Mouse (Mus musculus): ENCODE data around the gene Nxpe3.

Gene Nxpe3

DNA sequence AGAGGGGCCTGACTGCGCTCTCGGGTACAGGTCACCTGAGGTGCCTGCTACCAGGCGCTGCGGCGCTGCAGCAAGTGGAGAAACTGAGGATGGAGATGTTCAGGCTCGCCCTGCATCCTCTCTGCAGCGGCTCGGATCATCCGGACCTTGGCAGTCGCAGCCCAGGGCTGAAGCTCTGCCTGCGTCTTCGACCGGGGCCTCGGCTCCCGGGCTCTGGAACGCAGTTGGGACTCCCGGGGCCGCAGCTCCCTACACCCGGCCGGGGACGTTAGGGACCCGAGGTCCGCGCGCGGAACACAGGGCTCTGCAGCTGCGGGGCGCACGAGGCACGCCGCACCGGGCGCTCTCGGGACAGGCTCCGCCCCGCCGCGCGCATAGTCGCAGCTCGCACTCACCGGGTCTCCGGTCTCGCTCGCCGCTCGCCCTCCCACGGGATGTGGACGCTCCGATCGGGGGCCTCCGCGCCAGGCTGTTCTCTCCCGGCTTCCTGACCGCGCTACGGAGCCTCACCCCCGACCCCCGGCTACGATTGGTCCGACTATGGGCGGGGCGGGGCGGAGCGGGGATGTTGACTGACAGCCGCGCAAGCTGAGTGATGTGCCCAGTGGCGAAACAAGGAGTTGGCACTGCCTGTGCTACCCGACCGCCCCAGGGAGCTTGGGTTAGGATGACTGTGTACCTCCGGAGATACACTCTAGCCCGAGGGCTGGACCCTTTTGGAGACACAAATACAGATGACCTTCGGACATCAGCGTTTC lies at the start of gene Nxpe3:
TSS of gene Nxpe3 (minus strand) at position 393 of the 758 bp plus-strand sequence.
- in situ Hi-C loops (cut with MboI, MseI), result no loop called here

DNA sequence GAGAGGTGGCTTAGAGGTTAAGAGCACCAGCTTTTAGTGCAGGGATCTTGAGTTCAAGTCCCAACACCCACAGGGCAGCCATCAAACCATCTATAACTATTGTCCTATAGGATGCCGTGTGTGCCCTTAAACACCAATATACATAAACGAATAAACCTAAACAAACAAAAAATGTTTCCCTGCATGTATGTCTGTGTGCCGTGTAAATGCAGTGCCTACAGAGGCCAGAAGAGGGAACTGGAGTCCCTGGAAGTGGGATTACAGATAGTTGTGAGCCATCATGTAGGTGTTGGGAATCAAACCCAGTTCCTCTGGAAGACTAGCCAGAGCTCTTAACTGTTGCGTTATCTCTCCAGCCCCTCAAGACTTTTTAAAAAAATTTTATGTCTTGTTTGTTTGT lies 45.7 kb upstream of the Nxpe3 start:
- in situ Hi-C loops (cut with MboI, MseI), result loop anchor here (25.0 kb wide), 1 partner anchor 772 kb away; the partner anchor contains the start of gene Tfg

DNA sequence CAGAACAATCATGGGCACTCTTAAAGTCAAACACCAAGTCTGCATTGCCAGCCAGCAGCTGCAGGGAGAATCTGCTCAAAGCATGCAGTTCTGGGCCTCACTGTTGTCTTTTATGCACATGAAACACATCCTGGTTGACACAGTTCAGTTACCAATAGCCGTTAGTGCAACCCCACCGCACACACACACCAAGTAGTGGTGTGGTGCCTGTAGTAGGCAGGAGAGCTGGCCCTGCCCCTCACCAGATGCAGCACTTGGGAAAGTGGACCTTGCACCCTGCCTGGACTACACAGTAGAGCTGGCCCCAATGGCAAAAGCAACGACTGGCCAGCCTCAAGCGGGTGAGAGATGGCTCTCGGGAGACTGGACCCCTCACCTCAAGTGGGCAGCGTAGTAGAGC lies 44.6 kb upstream of the Nxpe3 start:
- in situ Hi-C loops (cut with MboI, MseI), result loop anchor here (25.0 kb wide), 1 partner anchor 773 kb away; the partner anchor contains the start of gene Tfg

DNA sequence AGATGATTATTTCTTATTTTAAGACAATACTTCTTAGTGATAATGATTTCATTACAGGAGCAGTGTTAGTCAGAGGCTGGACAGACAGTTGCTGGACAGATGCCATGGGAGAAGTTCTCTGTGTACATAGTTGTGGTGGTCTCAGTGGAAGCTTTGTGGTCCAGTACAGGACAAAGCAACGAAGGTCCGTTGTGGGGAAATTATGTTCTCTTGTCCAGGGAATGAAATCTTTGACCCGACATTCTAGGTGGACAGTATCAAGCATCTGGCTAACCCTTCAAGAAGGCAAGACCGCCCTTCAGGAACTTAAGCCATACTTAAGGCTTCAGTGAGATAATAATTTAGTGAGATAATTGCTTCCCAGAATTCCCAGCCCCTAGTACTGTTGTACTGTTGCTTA lies 43.7 kb upstream of the Nxpe3 start:
- in situ Hi-C loops (cut with MboI, MseI), result loop anchor here (25.0 kb wide), 1 partner anchor 774 kb away; the partner anchor contains the start of gene Tfg

DNA sequence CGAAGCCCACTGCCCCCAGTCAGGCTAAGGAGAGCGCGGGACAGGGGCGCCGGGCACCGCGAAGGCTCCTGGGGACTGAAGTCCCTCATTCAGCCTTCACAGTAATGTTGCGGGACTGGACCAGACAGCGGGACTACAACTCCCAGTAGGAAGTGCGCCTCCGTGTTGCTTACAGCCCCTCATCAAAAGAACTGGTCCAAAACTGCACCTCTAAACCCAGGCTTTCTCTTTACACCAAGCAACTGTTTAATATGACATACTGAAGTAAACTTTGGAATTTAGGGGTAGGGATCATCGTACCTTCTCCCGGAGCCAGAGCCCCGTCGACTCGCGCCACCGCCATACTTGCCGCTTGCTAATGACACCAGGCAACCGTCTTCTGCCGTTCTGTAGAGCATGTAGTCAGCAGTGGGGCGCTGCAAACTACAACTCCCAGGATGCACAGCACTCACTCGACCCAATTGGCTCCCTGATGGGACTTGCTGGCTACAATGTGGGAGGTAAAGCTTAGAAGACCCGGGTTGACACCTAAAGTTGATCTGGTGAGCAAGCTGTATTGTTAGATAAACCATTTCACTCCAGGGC lies 39.5 kb upstream of the Nxpe3 start, which contains the start of gene Cep97:
TSS of gene Cep97 (minus strand) at position 403 of the 585 bp plus-strand sequence.
- in situ Hi-C loops (cut with MboI, MseI), result loop anchor here (25.0 kb wide), 1 partner anchor 778 kb away; the partner anchor contains the start of gene Tfg

DNA sequence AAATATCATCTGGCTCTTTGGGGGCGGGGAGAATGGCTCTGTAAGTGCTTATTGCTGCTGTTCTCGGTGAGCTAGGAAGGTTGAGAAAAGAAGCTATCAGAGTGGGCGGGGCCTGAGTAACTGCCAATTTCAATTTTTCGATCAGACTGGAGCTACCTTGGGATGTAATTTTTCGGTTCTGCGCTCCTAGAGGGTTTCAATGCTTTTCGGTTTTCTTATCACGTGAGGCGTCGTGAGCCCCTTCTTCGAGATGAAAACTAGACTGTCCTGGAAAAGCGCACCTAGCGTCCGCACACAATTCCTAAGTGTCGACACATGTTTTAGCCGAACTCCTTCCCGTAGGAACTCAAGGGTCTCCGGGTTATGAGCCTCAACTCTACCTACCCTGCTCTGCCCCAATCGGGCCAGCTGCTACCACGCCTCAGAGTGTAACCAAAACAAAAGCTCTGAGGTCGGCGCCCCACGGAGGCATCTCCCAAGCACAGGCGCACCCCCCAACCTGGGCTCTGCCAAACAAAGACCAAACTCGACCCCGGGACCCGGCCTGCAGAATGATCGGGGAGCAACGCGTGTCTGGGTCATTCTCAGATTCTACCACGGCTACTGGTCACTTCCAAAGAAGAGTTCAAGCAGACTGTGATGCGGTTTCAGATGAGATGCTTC lies 38.7 kb upstream of the Nxpe3 start:
- in situ Hi-C loops (cut with MboI, MseI), result loop anchor here (25.0 kb wide), 1 partner anchor 778 kb away; the partner anchor contains the start of gene Tfg

DNA sequence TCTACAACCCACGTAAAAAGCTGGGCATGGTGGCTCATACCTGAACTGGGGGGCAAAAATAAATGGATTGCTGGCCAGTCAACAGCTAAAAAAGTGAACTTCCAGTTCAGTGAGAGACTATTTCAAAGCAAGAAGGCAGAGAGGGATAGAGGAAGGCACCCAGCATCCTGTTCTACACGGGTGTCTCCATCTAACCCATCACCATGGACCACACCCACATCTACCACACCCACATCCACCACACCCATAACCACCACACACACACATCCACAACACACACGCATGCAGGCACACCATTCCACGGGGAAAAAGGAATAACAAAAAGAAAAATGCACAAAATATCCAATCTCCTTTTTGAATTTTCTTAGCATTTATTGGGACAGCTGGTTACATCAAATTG lies 28.9 kb upstream of the Nxpe3 start:
- in situ Hi-C loops (cut with MboI, MseI), result no loop called here

DNA sequence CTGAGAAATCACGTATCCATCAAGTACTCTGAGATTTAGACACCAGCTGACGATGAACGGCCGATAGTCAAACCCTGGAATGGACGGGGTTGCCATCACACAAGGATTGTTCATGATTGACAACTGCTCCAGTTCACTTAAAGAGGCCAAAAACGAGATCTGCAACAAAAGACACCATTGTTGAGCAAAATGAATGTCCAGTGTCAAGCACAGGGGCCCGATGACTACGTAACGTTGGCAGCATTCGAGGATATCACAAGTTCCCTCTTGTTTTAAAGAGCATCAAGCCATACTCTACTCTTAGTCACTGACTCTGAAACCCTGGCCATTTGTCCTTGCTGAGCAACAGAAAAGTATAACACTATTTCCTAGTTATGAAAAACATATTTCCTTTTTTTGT lies 27.0 kb upstream of the Nxpe3 start:
- in situ Hi-C loops (cut with MboI, MseI), result no loop called here

DNA sequence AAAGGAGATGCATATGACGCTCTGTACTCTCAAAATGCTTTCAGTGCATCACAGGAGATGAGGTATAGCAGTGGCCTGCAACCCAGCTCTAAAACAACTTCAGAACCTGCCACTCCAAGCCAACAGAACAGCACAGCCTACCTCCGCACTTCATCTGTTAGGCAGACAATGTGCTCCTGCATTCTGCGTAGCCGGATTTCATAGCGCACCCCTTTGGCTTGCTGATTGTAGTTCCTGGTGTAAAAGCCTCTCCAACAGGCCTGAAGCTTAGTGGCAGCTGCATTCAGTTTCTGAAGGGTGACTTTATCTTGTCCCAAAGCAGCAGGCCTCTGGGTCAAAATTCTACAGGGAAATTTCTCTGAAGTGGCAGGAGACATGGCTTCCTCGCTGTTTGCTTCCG lies 19.6 kb upstream of the Nxpe3 start:
- in situ Hi-C loops (cut with MboI, MseI), result no loop called here

DNA sequence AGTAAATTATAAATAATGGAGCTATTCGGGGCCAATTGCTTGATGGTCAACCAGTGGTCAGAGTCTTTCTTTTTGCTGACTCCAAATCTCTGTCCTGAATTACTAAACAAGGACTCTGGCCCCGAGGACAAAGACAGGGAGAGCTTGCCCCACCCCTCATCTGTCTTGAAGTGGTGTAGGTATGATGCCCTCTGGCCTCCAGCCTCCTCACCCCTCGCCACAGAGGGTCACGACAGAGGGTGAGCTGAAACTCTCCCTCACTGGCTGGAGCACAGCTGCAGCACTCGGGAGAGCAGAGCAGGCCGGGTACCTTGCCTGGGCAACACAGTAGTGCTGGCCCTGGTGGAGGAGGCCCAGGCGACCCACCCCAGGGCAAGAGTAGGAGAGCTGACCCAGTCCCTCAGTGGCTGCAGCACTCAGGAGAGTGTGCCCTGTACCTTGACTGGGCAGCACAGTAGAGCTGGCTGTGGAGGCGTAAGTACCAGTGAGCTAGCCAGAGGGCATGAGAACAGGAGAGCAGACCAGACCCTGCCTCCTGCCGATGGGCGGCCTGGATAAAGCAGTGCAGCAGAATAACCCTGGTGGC lies 15.2 kb upstream of the Nxpe3 start:
- in situ Hi-C loops (cut with MboI, MseI), result no loop called here

DNA sequence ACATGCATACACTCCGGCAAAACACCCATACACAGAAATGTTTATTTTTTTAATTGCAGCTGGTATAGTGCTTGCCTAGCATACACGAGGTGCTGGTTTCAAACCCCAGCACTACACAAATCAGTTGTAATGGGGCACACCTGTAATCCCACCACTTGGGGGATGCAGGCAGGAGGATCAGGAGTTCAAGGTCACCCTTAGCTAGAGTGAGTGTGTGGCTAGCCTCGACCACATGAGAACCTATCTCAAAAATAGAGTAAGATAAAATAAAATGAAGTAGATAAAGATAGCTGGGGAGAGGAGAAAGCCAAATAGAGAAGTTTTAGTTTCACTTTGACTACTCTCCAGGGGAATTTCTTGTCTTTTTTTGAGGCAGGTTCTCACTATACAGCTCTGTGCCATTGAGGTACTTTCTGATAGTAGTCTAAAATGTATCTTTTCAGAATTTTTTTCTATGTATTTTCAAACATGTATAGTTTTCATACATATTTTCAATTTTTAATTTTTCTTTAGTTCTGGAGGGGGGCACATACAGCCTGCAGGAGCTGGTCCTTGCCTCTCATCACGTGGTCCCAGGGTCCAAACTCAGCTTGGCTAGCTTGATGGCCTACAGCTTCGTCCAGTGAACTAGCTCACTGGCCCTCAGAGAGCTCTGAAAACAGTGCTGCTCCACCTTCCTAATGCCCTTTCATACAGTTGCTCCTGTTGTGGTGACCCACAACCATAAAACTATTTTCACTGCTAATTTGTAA lies 12.0 kb upstream of the Nxpe3 start:
- in situ Hi-C loops (cut with MboI, MseI), result no loop called here

DNA sequence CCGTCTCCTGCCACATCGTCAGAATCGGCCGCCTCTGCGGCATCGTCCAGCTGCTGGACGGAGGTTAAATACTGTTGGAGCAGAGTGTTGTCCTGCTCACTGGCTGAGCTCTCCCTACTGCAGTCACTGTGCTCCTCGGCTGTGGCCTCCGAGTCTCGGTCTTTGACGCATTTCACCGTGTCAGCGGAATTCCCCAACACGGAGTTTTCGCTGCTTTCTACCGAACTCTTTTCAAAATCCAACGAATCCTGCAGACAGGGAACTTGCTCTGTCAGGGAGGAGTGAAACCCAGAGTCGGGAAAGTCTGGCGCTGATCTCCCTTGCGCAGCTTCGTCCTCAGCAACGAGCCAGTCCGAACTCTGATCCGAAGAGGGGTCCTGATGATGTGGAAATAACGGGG lies 10.3 kb upstream of the Nxpe3 start:
- in situ Hi-C loops (cut with MboI, MseI), result no loop called here

DNA sequence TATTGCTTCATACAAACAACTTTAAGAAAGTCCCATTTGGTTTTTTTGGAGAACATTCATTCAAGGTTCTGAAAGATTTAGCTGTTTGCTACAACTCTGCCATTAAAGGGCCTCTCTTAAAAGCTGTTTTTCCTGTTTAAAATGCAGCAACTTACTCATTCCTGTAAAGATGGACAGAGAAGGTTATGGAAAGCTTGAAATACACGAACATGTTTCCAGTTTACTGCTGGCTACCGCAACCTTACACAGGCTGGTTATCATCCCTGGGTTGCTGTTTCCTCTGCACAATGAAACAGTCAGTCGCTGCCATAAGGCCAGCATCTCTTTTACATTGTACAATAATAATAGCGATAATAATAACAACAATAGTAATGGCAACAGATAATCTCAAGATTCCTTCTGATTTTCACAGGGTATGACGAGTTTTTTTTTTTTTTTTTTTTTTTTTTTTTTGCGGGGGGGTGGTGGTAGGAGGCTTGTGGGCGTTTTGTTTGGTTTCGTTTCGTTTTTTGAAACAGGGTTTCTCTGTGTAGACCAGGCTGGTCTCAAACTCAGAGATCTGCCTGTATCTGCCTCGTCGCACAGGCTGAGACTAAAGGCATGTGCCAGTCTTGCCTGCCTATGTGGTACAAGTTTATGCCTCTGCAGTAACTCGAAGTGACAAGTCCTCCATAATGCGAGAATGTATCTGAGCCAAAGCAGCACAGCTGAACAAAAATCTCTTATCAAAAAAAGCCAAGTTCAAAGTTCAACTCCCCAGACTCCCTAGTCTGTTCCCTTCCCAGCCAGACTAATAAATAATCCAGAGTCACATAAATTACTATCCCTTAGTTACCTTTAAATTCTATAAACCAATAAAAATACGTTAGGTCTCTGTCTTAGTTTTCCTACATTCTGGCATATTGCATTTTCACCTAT lies 7.0 kb upstream of the Nxpe3 start:
- in situ Hi-C loops (cut with MboI, MseI), result no loop called here

DNA sequence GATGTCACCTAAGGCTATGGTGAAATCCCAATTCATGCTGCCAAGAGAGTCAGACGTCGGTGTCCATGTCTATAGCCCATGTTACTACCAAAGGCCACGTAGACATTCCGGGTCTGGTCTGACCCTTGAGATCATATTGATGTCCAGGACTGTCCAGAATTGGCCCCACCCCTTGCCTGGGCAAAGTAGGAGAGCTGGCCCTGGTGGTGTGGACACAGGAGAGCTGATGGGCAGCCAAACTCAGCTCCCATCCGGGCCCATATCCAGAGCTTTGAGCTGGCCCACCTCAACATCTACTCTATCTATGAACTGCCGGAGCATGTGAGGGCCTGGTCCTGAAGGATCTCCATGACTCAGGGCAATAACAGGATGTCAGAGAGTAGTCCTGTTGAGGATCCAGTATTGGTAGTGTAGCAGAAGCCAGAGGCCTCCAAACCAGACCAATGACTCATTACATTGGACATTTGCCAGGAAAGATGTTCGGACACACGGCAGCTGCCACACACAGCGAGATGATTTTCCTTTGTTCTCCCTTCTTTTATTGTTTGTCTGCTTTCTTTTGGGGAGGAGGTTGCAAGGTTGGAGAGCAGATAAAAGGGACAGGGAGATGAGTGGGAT lies 3.4 kb upstream of the Nxpe3 start:
- in situ Hi-C loops (cut with MboI, MseI), result no loop called here

DNA sequence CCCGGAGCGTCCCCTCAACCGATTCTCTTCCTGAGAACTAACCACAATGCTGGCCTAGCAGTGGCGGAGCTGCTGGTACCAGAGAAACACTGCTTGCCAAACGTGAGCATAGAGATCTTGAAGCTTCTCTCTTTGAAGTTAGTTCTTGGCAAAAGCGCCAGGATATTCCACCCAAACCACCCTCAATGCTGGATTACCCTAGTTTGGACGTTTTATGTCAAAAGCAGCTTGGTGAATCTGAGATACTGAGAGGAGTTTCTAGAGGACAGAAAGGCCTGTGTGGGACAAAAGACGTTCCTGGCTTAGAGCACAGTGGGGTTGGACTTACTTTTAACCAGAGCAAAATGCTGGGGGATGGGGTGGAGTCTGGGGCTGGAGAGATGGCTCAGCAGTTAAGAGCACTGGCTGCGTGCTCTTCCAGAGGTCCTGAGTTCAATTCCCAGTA lies 588 bp upstream of the Nxpe3 start:
- in situ Hi-C loops (cut with MboI, MseI), result no loop called here

DNA sequence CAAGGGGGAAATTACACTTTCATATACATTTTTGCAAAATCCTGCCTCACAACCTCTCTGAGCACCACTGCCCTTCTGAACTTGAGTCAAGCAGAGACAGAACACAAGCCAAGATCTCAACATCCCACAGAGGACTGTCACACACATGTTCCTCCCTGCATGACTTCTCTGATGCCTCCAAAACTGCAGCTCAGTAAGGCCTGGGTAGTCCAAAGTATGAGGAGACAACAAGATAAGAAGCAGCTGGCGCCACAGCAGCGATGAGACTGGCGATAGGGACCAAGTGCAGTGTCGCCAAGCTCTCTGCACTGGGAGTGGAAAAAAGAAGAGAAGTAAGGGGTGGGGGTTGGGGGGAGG lies 571 bp downstream of the Nxpe3 start:
- in situ Hi-C loops (cut with MboI, MseI), result no loop called here

DNA sequence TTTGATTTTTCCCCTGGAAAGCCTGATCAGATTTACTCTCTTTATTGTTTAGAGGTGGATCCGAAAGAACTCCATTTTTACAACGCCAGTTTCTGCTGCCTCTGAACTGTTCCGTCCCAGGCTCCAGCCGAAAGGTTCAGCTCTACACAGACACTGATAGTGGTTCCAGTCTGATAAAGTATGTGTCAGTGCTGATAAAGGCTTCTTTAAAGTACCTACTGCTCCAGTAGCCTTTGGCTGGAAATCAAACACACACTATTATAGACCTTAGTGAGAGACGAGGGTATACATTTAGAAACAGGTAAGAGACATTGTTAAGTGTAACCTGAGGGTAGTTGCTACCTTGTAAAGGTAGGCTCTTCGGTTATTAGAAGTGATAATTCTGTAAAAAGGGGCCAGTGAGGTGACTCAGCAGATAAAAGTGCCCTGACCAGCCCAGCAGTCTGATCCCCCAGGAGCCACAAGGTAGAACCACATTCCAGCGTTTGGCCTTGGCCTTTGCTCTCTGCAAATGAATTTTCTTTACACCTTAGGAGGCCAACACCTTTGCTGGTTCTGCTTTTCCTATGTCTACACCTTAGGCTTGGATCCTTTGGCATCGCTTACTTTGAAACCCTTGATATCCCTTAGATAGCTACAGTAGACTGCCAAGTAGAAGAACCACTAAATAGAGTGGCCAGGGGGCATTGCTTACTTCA lies 1.5 kb downstream of the Nxpe3 start:
- in situ Hi-C loops (cut with MboI, MseI), result no loop called here

DNA sequence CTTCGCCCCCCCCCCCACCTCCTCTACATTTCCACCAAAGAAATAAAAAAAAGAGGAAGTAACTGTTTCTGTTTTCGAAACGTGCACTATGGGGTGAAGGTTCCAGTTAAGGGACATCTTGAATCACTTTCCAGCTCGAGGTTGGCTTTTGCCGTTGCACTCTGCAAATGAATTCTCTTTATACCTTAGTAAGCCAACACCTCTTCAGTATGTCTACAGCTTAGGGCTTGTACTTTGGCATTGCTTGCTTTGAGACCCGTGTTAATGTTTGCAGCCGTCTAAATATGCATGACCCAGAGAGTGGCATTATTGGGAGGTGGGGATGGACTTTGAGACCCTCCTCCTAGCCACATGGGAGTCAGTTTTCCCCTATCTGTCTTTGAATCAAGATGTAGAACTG lies 2.6 kb downstream of the Nxpe3 start:
- in situ Hi-C loops (cut with MboI, MseI), result no loop called here

DNA sequence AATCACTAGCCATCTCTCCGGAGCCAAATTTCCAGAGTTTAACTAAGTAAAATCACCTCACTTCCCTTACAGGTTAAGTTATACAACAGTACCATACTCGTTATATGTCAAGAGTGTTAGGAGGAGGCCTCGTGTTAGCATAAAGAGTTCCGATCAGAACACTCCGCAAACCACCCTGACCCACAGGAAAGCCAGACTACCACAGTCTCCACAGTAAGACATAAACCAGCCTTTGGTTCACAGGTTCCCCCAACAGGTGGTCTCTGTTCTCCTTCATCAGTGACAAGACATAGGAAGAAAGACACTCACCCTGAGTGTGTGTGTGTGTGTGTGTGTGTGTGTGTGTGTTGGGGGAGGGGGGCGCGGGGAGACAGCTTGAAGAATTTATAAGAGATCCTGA lies 3.7 kb downstream of the Nxpe3 start:
- in situ Hi-C loops (cut with MboI, MseI), result no loop called here
